Mouse (Mus musculus) bone marrow, adult 2 months (tissue): ENCODE measurements around the gene Zbtb49.

ENCODE experiments used
- CTCF ChIP-seq: fragments of 200-500 bp; IDR thresholded peaks from 2 replicates; pipeline ENCODE4 v1.5.1; 2011; ENCODE audit warnings: low read length, control low read depth; ENCODE audit not compliant: control insufficient read depth, insufficient read depth
- POLR2A ChIP-seq: fragments of 200-500 bp; IDR thresholded peaks from 2 replicates; pipeline ENCODE4 v1.6.1; 2011; ENCODE audit warnings: low read depth, mild to moderate bottlenecking, control low read depth, low read length, borderline replicate concordance; ENCODE audit not compliant: control insufficient read depth

DNA sequence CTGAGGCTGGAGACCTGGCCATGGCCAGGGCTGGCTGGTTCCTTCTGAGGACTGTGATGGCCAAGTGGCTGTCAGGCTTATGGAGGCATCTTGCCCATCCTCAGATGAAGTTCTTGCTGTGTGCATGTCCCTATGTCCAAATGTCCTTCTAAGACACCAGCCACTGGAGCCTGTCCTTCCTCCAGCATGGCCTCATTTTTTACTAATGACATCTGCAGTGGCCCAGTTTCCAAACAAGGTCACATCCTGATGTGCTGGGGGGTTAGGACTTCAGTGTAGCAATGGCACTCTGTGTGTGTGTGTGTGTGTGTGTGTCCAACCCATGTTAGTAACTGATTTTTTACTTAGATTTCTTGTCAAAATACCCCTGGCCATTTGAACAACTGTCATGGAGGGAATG lies 24.3 kb downstream of the Zbtb49 start:
- no peak for TF ChIP-seq CTCF
- TF ChIP-seq POLR2A = no peak
